Mouse (Mus musculus): Measurements from ENCODE around the gene Wbp1l. TPM values are rescaled to one million over a fixed set of nuclear protein-coding genes. Genes with fewer than 3 reads are reported as not detected.

Gene Wbp1l
- polyA plus RNA-seq, 2 experiments, result 42.6 to 44.0 TPM

DNA sequence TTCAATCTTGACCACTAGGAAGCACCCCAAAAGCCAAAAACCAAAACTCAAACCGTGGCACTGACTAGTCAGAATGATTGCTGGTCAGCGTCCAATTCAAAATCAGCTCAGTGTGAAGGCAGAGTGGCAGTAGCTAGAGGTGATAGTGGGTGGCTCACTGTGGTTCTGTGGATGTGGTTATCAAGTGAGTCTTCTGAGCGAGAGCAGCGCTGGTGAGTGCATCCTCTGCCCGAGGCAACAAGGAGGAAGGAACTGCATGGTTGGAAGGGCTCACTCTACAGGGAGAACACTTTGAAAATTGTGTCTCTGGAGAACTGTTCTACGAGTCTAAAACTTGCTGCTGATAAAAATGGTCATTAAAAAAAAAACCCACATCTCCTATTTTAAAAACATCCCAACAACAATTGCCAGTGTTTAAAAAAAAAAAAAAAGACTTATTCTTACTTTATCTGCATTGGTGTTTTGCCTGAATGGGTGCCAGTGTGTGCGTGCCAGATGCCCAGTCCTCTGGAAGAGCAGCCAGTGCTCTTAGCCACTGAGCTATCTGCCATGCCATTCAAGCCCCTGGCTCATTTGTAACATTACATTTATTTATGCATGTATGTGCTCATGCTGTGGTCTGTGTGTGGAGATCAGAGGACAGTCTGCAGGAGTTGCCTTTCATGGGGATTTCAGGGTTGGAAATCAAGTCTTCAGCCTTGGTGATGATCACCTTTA lies 107.1 kb downstream of the Wbp1l start:
- no peak overlapping the region for H3K9ac ChIP-seq (ENCODE audit: low read depth, low read length, severe bottlenecking)
- DNase-seq (ENCODE audit: low spot score), result no peak
- H3K9me3 ChIP-seq (ENCODE audit: control insufficient read depth, low read length), result no peaks in the 10 kb centered on the region
- no peaks in the 10 kb centered on the region for H3K27me3 ChIP-seq (ENCODE audit: control insufficient read depth, insufficient read depth, low read length)
- peaks cover 6% of the 10 kb centered on the region; the same call in 1 of the 2 replicates for H3K4me1 ChIP-seq (ENCODE audit: control insufficient read depth, insufficient read depth, low read length)
- H3K36me3 ChIP-seq (ENCODE audit: control insufficient read depth, insufficient read depth, low read length), result peaks cover 11% of the 10 kb centered on the region
- no peak overlapping the region for H3K4me2 ChIP-seq (replicated peaks; ENCODE audit: low read depth, low read length, severe bottlenecking)
- ATAC-seq (ENCODE audit: low FRiP score, low read depth), result no peak
- no peak for TF ChIP-seq POLR2A (IDR thresholded peaks at IDR 0.05; ENCODE audit: borderline replicate concordance, extremely low read depth, insufficient read depth, insufficient read length)
- H3K4me3 ChIP-seq (replicated peaks; ENCODE audit: low read length), result no peak overlapping the region
- no peak overlapping the region for H3K27ac ChIP-seq (replicated peaks; ENCODE audit: low read depth, low read length)
- WGBS, result 66% methylated on average over 7 of the region's 7 CpGs

GRCm38 (mm10) chr19:46706540-46707295 lies 107.8 kb downstream of the Wbp1l start:
- H3K9me3 ChIP-seq (ENCODE audit: control insufficient read depth, low read length), result no peaks in the 10 kb centered on the region
- TF ChIP-seq POLR2A (IDR thresholded peaks at IDR 0.05; ENCODE audit: borderline replicate concordance, extremely low read depth, insufficient read depth, insufficient read length), result no peak
- ATAC-seq (ENCODE audit: low FRiP score, low read depth), result no peak
- H3K4me3 ChIP-seq (replicated peaks; ENCODE audit: low read length), result peak overlapping the region; percentile 47
- peaks cover 9% of the 10 kb centered on the region for H3K36me3 ChIP-seq (ENCODE audit: control insufficient read depth, insufficient read depth, low read length)
- H3K4me1 ChIP-seq (ENCODE audit: control insufficient read depth, insufficient read depth, low read length), result peaks cover 6% of the 10 kb centered on the region; the same call in 1 of the 2 replicates
- no peak overlapping the region for H3K27ac ChIP-seq (replicated peaks; ENCODE audit: low read depth, low read length)
- 76% methylated on average over 9 of the region's 9 CpGs for WGBS
- H3K4me2 ChIP-seq (replicated peaks; ENCODE audit: low read depth, low read length, severe bottlenecking), result peak overlapping the region; percentile 74
- no peaks in the 10 kb centered on the region for H3K27me3 ChIP-seq (ENCODE audit: control insufficient read depth, insufficient read depth, low read length)
- DNase-seq (ENCODE audit: low spot score), result no peak
- H3K9ac ChIP-seq (ENCODE audit: low read depth, low read length, severe bottlenecking), result 0 out of 2 replicates have a peak overlapping the region, but pooled peaks have one; percentile 62

Other genes starting within 250 kb of the Wbp1l start
- gene 2310034G01Rik, start 248.8 kb upstream of the Wbp1l start, polyA plus RNA-seq (2012; rRNA removed), result 1.6 TPM in 2 replicates
- 2.1 and 2.7 TPM in 2 replicates for gene 2310034G01Rik, start 248.8 kb upstream of the Wbp1l start, polyA plus RNA-seq (2014; fragmentation: Nextera tagmentation; extraction: Ambion mirVana)
- gene Actr1a, start 203.3 kb upstream of the Wbp1l start, polyA plus RNA-seq (2012; rRNA removed), result 96.2 and 104 TPM in 2 replicates
- gene Actr1a, start 203.3 kb upstream of the Wbp1l start, polyA plus RNA-seq (2014; fragmentation: Nextera tagmentation; extraction: Ambion mirVana), result 152 and 155 TPM in 2 replicates
- 30.6 and 37.2 TPM in 2 replicates for gene Sufu, start 202.2 kb upstream of the Wbp1l start, polyA plus RNA-seq (2012; rRNA removed)
- 35.5 and 39.1 TPM in 2 replicates for gene Sufu, start 202.2 kb upstream of the Wbp1l start, polyA plus RNA-seq (2014; fragmentation: Nextera tagmentation; extraction: Ambion mirVana)
- gene Trim8, start 97.4 kb upstream of the Wbp1l start, polyA plus RNA-seq (2012; rRNA removed), result 22.7 and 32.5 TPM in 2 replicates
- gene Trim8, start 97.4 kb upstream of the Wbp1l start, polyA plus RNA-seq (2014; fragmentation: Nextera tagmentation; extraction: Ambion mirVana), result 21.5 and 23.1 TPM in 2 replicates
- 93.0 and 120 TPM in 2 replicates for gene Arl3, start 25.9 kb upstream of the Wbp1l start, polyA plus RNA-seq (2012; rRNA removed)
- gene Arl3, start 25.9 kb upstream of the Wbp1l start, polyA plus RNA-seq (2014; fragmentation: Nextera tagmentation; extraction: Ambion mirVana), result 87.2 and 97.8 TPM in 2 replicates
- 26.4 and 26.7 TPM in 2 replicates for gene Sfxn2, start 25.7 kb upstream of the Wbp1l start, polyA plus RNA-seq (2012; rRNA removed)
- 21.2 and 22.0 TPM in 2 replicates for gene Sfxn2, start 25.7 kb upstream of the Wbp1l start, polyA plus RNA-seq (2014; fragmentation: Nextera tagmentation; extraction: Ambion mirVana)
- gene Cyp17a1, start 74.1 kb downstream of the Wbp1l start, polyA plus RNA-seq (2012; rRNA removed), result 0.20 and 0.22 TPM in 2 replicates
- gene Cyp17a1, start 74.1 kb downstream of the Wbp1l start, polyA plus RNA-seq (2014; fragmentation: Nextera tagmentation; extraction: Ambion mirVana), result 0.23 and 0.47 TPM in 2 replicates
- gene Borcs7, start 90.8 kb downstream of the Wbp1l start, polyA plus RNA-seq (2012; rRNA removed), result 9.0 and 9.5 TPM in 2 replicates
- gene Borcs7, start 90.8 kb downstream of the Wbp1l start, polyA plus RNA-seq (2014; fragmentation: Nextera tagmentation; extraction: Ambion mirVana), result 13.5 and 13.7 TPM in 2 replicates
- gene As3mt, start 108.4 kb downstream of the Wbp1l start, polyA plus RNA-seq (2012; rRNA removed), result 13.1 and 16.2 TPM in 2 replicates
- gene As3mt, start 108.4 kb downstream of the Wbp1l start, polyA plus RNA-seq (2014; fragmentation: Nextera tagmentation; extraction: Ambion mirVana), result 26.8 and 28.2 TPM in 2 replicates
- gene Cnnm2, start 162.5 kb downstream of the Wbp1l start, polyA plus RNA-seq (2012; rRNA removed), result 6.7 and 9.8 TPM in 2 replicates
- gene Cnnm2, start 162.5 kb downstream of the Wbp1l start, polyA plus RNA-seq (2014; fragmentation: Nextera tagmentation; extraction: Ambion mirVana), result 4.8 TPM in 2 replicates

All from limb, embryonic 14.5 days (tissue).